Mouse (Mus musculus): ENCODE data around the gene Vmn2r113.
"Not testable (repeated sequence)": the region's sequence is repeated elsewhere in the genome, so short reads cannot be mapped to it uniquely, and the experiment has no call there.

The Vmn2r113 gene

DNA sequence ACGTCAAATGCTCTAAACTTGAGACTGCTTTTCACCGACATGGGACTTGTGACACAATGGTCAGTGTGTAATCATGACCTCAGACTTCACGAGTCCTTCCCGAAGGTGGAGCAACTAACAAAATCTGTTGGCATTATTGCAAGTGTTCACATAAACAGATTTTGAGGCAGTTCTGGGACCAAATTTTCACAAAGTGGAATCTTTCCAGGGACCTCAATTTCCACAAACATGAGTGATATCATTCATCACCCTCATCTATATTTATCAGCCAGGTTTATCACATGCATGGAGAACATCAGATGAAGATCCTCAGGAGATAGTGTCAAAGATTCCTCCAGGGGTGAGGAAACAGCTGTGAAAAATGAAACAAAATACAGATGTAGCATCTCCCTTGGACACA is at the start of gene Vmn2r113:
TSS of gene Vmn2r113 (plus strand) at position 301 of the 400 bp plus-strand sequence.
- DNase-seq (ENCODE audit: low read depth, low spot score) = not testable (repeated sequence)

Measured in CD4-positive, CD25-positive, alpha-beta regulatory T cell, adult 2 months (primary cell).